Mouse (Mus musculus) cerebellum, adult 8-10 months (tissue): ENCODE results near the gene Zwilch.

Source experiments
- DNase-seq: peaks from one replicate; pipeline ENCODE4 v3.0.0; 2022

Gene Zwilch

DNA sequence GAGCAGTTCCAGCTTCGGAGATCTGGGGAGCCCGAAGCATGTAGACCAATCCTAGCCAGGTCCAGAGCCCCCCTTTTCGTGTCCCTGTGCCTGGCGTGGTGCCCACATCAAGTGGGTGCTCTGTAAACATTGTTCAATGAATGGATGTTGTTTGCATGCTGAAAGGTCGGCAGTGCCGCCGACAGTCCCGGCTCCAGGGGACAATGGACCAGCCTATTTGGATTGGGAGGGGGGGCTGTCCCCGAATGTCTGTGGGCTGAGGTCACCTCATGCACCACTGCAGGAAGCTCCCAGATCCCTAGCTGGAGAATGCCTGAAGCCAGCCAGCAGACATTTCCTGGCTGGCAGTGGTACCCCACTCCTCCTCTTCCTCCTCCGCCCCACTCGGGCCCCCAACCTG lies 78.8 kb downstream of the Zwilch start:
- DNase-seq = no peak

DNA sequence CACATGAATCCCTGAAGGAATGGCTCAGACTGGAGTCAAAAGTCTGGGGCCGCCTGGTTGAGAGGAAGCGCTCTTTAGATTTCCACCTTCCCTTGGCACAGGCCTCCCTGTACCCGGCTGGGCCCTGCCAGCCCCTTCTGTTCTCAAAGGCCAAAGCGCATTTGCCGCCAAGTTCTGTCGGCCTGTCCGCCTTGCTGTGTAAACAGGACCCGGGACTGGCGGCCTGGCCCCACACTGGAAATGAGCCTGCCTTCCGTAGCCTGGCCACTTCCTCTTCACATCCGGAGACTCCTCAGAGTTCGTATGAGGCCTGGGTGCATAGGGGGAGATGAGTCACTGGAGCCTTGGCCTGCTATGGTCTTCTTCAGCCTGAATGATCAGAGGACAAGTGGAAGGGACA lies 83.9 kb downstream of the Zwilch start:
- DNase-seq = no peak

DNA sequence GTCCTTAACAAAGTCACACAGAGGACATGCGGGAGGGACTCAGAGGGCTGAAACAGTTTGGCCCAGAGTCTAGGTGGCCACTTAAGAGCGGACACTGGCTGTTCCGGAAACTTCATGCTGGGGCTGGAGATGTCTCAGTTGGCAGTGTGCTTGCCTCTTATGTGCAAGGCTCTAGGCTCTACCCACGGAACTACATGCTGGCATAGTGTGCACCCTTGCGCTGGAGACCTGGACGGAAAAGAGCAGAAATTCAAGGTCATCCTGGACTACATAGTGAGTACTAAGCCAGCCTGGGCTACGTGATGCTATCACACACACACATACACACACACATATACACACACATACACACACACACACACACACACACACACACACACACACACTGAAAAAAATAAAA lies 84.6 kb downstream of the Zwilch start:
- DNase-seq = no peak

DNA sequence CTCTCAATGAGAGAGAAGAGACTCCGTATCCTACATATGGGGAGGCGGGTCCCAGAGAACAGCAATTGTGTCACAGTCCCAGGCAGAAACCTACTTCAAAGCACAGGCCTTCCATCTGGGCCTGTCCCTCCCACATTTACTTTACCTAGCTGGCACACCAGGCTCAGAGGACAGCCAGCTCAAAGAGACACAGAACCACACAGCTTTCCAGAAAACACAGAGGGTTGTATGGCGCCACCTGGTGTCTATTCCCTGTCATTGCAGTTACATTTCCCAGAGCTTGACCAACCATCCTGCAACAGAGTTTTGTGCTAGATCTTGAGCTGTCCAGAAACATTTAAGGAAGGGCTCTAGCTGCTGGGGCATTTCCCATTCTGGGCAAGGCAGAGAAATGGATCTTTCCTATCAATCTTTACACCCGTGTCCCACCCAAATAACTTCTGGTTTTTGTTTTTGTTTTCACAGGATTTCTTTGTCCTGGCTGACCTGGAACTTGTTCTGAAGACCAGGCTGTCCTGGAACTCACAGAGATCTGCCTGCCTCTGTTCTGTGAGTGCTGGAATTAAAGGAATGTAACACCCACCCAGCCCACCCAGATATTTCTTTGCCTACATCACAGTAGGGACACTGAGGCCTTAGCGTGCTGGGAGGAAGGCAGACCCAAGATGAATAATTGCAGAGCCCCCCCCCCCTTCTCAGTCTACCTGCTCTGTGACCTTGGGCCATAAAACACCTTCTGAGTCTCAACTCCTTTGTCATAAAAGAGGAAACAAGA lies 85.3 kb downstream of the Zwilch start:
- peak; percentile 51 for DNase-seq
